Mouse (Mus musculus): ENCODE data around the gene Spg11. TPM values are rescaled to one million over a fixed set of nuclear protein-coding genes. Genes with fewer than 3 reads are reported as not detected.

The Spg11 gene
- polyA plus RNA-seq, 1 experiment from 2014 or later = 2.2 TPM

- WGBS (ENCODE audit: insufficient replicate concordance) = 33% methylated on average over 2 of the region's 2 CpGs
- H3K4me2 ChIP-seq (ENCODE audit: low read depth, low read length) = no peak within 1 kb of the TSS
- no peaks in the 10 kb centered on the region for H3K27me3 ChIP-seq (ENCODE audit: insufficient read depth, low read length)
- H3K4me3 ChIP-seq (ENCODE audit: low read depth, low read length) = no peak within 1 kb of the TSS
- TF ChIP-seq EP300 (IDR thresholded peaks at IDR 0.05; ENCODE audit: low read depth) (0 out of 2 replicates have a peak, but pooled peaks have one; percentile 22), CTCF (IDR thresholded peaks at IDR 0.05; ENCODE audit: low read depth) (peak; percentile 94)
- ATAC-seq = peak; percentile 44
- no peak within 1 kb of the TSS for H3K9ac ChIP-seq (replicated peaks)
- H3K36me3 ChIP-seq (replicated peaks; ENCODE audit: insufficient read depth, low read length) = no peaks in the 10 kb centered on the region
- peaks cover 4% of the 10 kb centered on the region; the same call in 1 of the 2 replicates for H3K4me1 ChIP-seq (ENCODE audit: insufficient read depth)
- no peak within 1 kb of the TSS for H3K27ac ChIP-seq (ENCODE audit: low read depth)
- H3K9me3 ChIP-seq (ENCODE audit: low read length) = no peaks in the 10 kb centered on the region
- DNase-seq = peak; percentile 87
Measured at GRCm38 (mm10) chr2:122160680-122161079, 42.5 kb upstream of the Spg11 start, which contains the start of gene Trim69. TSS of gene Trim69 (plus strand) at chr2:122160700.

GRCm38 (mm10) chr2:122159667-122160066 is 41.5 kb upstream of the Spg11 start:
- Histone ChIP-seq H3K9ac (replicated peaks) (no peak overlapping the region), H3K4me3 (ENCODE audit: low read depth, low read length) (no peak overlapping the region), H3K9me3 (ENCODE audit: low read length) (no peaks in the 10 kb centered on the region), H3K4me1 (ENCODE audit: insufficient read depth) (peaks cover 12% of the 10 kb centered on the region), H3K4me2 (ENCODE audit: low read depth, low read length) (no peak overlapping the region), H3K36me3 (replicated peaks; ENCODE audit: insufficient read depth, low read length) (0 out of 2 replicates have a peak, but pooled peaks cover 3% of the 10 kb centered on the region), H3K27ac (ENCODE audit: low read depth) (no peak overlapping the region), H3K27me3 (ENCODE audit: insufficient read depth, low read length) (no peaks in the 10 kb centered on the region)
- WGBS (ENCODE audit: insufficient replicate concordance) = 80% methylated on average over 6 of the region's 6 CpGs
- ATAC-seq (no peak), DNase-seq (no peak)
- no peak for TF ChIP-seq EP300 (IDR thresholded peaks at IDR 0.05; ENCODE audit: low read depth)
- no peak for TF ChIP-seq CTCF (IDR thresholded peaks at IDR 0.05; ENCODE audit: low read depth)

- H3K27me3 ChIP-seq (ENCODE audit: insufficient read depth, low read length) = no peaks in the 10 kb centered on the region
- DNase-seq = no peak
- ATAC-seq = no peak
- H3K27ac ChIP-seq (ENCODE audit: low read depth) = peak overlapping the region; percentile 46; the same call in 1 of the 2 replicates
- H3K9me3 ChIP-seq (ENCODE audit: low read length) = no peaks in the 10 kb centered on the region
- H3K9ac ChIP-seq (replicated peaks) = no peak overlapping the region
- no peak overlapping the region for H3K4me2 ChIP-seq (ENCODE audit: low read depth, low read length)
- WGBS (ENCODE audit: insufficient replicate concordance) = 57% methylated on average over 6 of the region's 6 CpGs
- H3K4me3 ChIP-seq (ENCODE audit: low read depth, low read length) = no peak overlapping the region
- H3K4me1 ChIP-seq (ENCODE audit: insufficient read depth) = peaks cover 12% of the 10 kb centered on the region
- peaks cover 10% of the 10 kb centered on the region; the same call in 1 of the 2 replicates for H3K36me3 ChIP-seq (replicated peaks; ENCODE audit: insufficient read depth, low read length)
- TF ChIP-seq EP300 (IDR thresholded peaks at IDR 0.05; ENCODE audit: low read depth) (no peak), CTCF (IDR thresholded peaks at IDR 0.05; ENCODE audit: low read depth) (no peak)
Measured at GRCm38 (mm10) chr2:122158362-122158802, 40.2 kb upstream of the Spg11 start.

- TF ChIP-seq EP300 (IDR thresholded peaks at IDR 0.05; ENCODE audit: low read depth) (no peak), CTCF (IDR thresholded peaks at IDR 0.05; ENCODE audit: low read depth) (no peak)
- no peaks in the 10 kb centered on the region for H3K27me3 ChIP-seq (ENCODE audit: insufficient read depth, low read length)
- no peak for ATAC-seq
- no peak overlapping the region for H3K27ac ChIP-seq (ENCODE audit: low read depth)
- H3K4me1 ChIP-seq (ENCODE audit: insufficient read depth) = peaks cover 12% of the 10 kb centered on the region
- no peak overlapping the region for H3K4me2 ChIP-seq (ENCODE audit: low read depth, low read length)
- no peak overlapping the region for H3K9ac ChIP-seq (replicated peaks)
- no peak for DNase-seq
- H3K9me3 ChIP-seq (ENCODE audit: low read length) = no peaks in the 10 kb centered on the region
- H3K36me3 ChIP-seq (replicated peaks; ENCODE audit: insufficient read depth, low read length) = peaks cover 16% of the 10 kb centered on the region
- H3K4me3 ChIP-seq (ENCODE audit: low read depth, low read length) = no peak overlapping the region
Measured at GRCm38 (mm10) chr2:122157561-122157960, 39.4 kb upstream of the Spg11 start.

GRCm38 (mm10) chr2:122156051-122156700 is 38.0 kb upstream of the Spg11 start:
- no peaks in the 10 kb centered on the region for H3K9me3 ChIP-seq (ENCODE audit: low read length)
- peak; percentile 58; the same call in 1 of the 2 replicates for TF ChIP-seq EP300 (IDR thresholded peaks at IDR 0.05; ENCODE audit: low read depth)
- no peak for TF ChIP-seq CTCF (IDR thresholded peaks at IDR 0.05; ENCODE audit: low read depth)
- no peaks in the 10 kb centered on the region for H3K27me3 ChIP-seq (ENCODE audit: insufficient read depth, low read length)
- DNase-seq = peak; percentile 60
- H3K4me3 ChIP-seq (ENCODE audit: low read depth, low read length) = no peak overlapping the region
- no peak overlapping the region for H3K9ac ChIP-seq (replicated peaks)
- H3K4me1 ChIP-seq (ENCODE audit: insufficient read depth) = peaks cover 19% of the 10 kb centered on the region
- 50% methylated on average over 4 of the region's 4 CpGs for WGBS (ENCODE audit: insufficient replicate concordance)
- peaks cover 29% of the 10 kb centered on the region for H3K36me3 ChIP-seq (replicated peaks; ENCODE audit: insufficient read depth, low read length)
- peak overlapping the region; percentile 16; the same call in 1 of the 2 replicates for H3K4me2 ChIP-seq (ENCODE audit: low read depth, low read length)
- peak; percentile 89 for ATAC-seq
- peak overlapping the region; percentile 62 for H3K27ac ChIP-seq (ENCODE audit: low read depth)

- DNase-seq = no peak
- Histone ChIP-seq H3K4me3 (ENCODE audit: low read depth, low read length) (no peak overlapping the region), H3K9ac (replicated peaks) (no peak overlapping the region), H3K4me1 (ENCODE audit: insufficient read depth) (peaks cover 28% of the 10 kb centered on the region), H3K4me2 (ENCODE audit: low read depth, low read length) (no peak overlapping the region), H3K27me3 (ENCODE audit: insufficient read depth, low read length) (no peaks in the 10 kb centered on the region), H3K27ac (ENCODE audit: low read depth) (peak overlapping the region; percentile 62), H3K9me3 (ENCODE audit: low read length) (no peaks in the 10 kb centered on the region), H3K36me3 (replicated peaks; ENCODE audit: insufficient read depth, low read length) (peaks cover 38% of the 10 kb centered on the region)
- no peak for ATAC-seq
- 56% methylated on average over 2 of the region's 2 CpGs for WGBS (ENCODE audit: insufficient replicate concordance)
- TF ChIP-seq CTCF (IDR thresholded peaks at IDR 0.05; ENCODE audit: low read depth) (no peak), EP300 (IDR thresholded peaks at IDR 0.05; ENCODE audit: low read depth) (no peak)
Measured at GRCm38 (mm10) chr2:122155292-122155691, 37.1 kb upstream of the Spg11 start.
